Mouse (Mus musculus) cerebellum, adult 2 months (tissue): ENCODE data around the gene Xpc.

Source experiments
- CTCF ChIP-seq: fragments of 200-500 bp; IDR thresholded peaks from 2 replicates; pipeline ENCODE4 v1.5.1; 2011; ENCODE audit warnings: low read depth, mild to moderate bottlenecking, control low read depth, low read length, moderate library complexity, borderline replicate concordance; ENCODE audit not compliant: insufficient read depth
- POLR2A ChIP-seq: fragments of 200-500 bp; IDR thresholded peaks from 2 replicates; pipeline ENCODE4 v1.6.1; 2011; ENCODE audit warnings: low read length, control low read depth, borderline replicate concordance; ENCODE audit not compliant: insufficient read depth

DNA sequence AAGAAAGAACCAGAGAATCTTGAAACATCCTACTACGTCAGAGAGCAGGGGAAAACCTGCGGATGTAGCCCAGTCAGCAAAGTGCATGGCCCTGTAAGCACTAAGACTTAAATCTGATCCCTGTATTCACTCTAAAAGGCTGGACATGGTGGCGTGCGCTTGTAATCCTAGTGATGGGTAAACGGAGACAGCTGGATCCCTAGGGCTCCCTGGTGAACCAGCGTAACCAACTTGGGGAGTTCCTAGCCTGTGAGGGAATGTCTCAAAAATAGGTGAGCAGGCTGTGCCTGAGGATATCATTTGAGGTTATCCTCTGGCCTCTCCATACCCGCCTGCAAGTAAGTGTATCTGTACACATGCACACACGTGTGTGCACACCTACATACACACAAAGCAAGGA lies 15.0 kb upstream of the Xpc start:
- TF ChIP-seq POLR2A = no peak
- TF ChIP-seq CTCF = no peak
